Mouse (Mus musculus) kidney, adult 10 weeks (tissue): ENCODE results near the gene Scmh1. TPM values are rescaled to one million over a fixed set of nuclear protein-coding genes. Genes with fewer than 3 reads are reported as not detected.

Experiments used
- polyA plus RNA-seq: library from polyadenylated mRNA; stranded (reverse); fragments of 350-450 nt; fragmentation: Illumina TruSeq; extraction: RNeasy Lipid Tissue Mini Kit (QIAGEN cat#74804); gene quantifications from one replicate; pipeline ENCODE4 v1.2.3, GENCODE M21; 2014; ENCODE audit warnings: low read depth, low replicate concordance

The Scmh1 gene
- polyA plus RNA-seq, result 14.4 TPM

GRCm38 (mm10) chr4:120405144-120405805 lies at the start of gene Scmh1:
Gene Scmh1 (plus strand): TSS chr4:120405281.

GRCm38 (mm10) chr4:120531986-120532385 lies 126.9 kb downstream of the Scmh1 start, which contains the start of gene Slfnl1:
Gene Slfnl1 (plus strand): TSS chr4:120532231.

GRCm38 (mm10) chr4:120569486-120570437 lies 164.7 kb downstream of the Scmh1 start, which contains the start of gene Ctps:
Gene Ctps (minus strand): TSS chr4:120570276.

Other genes starting within 250 kb of the Scmh1 start
- gene Edn2, start 244.1 kb upstream of the Scmh1 start, polyA plus RNA-seq, result not detected
- not detected for gene Foxo6, start 117.9 kb upstream of the Scmh1 start, polyA plus RNA-seq
- not detected for gene Slfnl1, start 127.0 kb downstream of the Scmh1 start, polyA plus RNA-seq
- 22.1 TPM for gene Ctps, start 165.0 kb downstream of the Scmh1 start, polyA plus RNA-seq
- not detected for gene Gm8439, start 183.5 kb downstream of the Scmh1 start, polyA plus RNA-seq